Mouse (Mus musculus) E14TG2a.4 (cell line): ENCODE data around the gene Fkrp.

Experiments used
- H3K27me3 ChIP-seq: 2 replicates; pipeline ENCODE4 v1.6.1; 2014; ENCODE audit warnings: low read length, control low read depth; ENCODE audit not compliant: insufficient read depth
- H3K36me3 ChIP-seq: 2 replicates; pipeline ENCODE4 v1.6.1; 2014; ENCODE audit warnings: low read length, control low read depth; ENCODE audit not compliant: insufficient read depth
- H3K4me1 ChIP-seq: replicated peaks from 2 replicates; pipeline ENCODE4 v1.6.1; 2014; ENCODE audit warnings: low read depth, low read length, control low read depth
- H3K4me3 ChIP-seq: replicated peaks from 2 replicates; pipeline ENCODE4 v1.5.1; 2014; ENCODE audit warnings: mild to moderate bottlenecking, low read length
- H3K9me3 ChIP-seq: 2 replicates; pipeline ENCODE4 v1.6.1; 2014; ENCODE audit warnings: low read length, control low read depth
- CTCF ChIP-seq: conservative IDR thresholded peaks from 2 replicates; pipeline ENCODE4 v1.5.1; 2014; ENCODE audit warnings: low read length
- NANOG ChIP-seq: IDR thresholded peaks from 2 replicates; pipeline ENCODE4 v1.6.1; 2014; ENCODE audit warnings: borderline replicate concordance, low read length, mixed read lengths
- POU5F1 ChIP-seq: IDR thresholded peaks from 2 replicates; pipeline ENCODE4 v1.6.1; 2014; ENCODE audit warnings: low read length, borderline replicate concordance

Fkrp gene

GRCm38 (mm10) chr7:16792316-16792715 lies 24.2 kb downstream of the Fkrp start:
- Histone ChIP-seq H3K36me3 (peaks cover 93% of the 10 kb centered on the region), H3K9me3 (no peaks in the 10 kb centered on the region), H3K4me3 (no peak overlapping the region), H3K4me1 (peaks cover 48% of the 10 kb centered on the region), H3K27me3 (no peaks in the 10 kb centered on the region)
- no peak for TF ChIP-seq CTCF
- TF ChIP-seq POU5F1: no peak
- no peak for TF ChIP-seq NANOG

DNA sequence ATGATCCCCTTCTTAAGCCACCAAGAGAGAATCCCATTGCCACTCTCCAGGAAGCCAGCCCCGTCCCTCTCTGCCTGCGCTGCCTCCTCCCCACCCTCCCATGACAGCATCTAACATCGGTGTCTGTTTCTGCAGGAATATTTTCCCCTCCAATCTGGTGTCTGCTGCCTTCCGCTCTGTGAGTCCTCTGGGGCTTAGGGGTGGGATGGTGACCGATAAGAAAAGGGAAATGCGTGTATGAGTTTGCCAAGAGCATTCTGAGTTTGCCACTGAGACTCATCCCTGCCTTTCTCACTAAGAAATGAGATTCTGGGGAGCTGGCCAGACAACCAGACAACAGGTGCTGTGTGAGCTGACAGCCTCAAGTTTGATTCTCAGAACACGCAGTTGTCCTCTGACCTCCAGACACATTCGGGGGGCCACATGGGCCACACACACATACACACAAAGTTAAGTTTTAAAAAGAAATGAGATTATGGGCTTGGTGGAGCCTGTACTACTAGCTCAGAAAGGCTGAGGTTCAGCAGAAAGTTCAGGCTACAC lies 30.9 kb downstream of the Fkrp start:
- Histone ChIP-seq H3K9me3 (no peaks in the 10 kb centered on the region), H3K36me3 (peaks cover 71% of the 10 kb centered on the region), H3K27me3 (no peaks in the 10 kb centered on the region), H3K4me3 (no peak overlapping the region), H3K4me1 (peaks cover 53% of the 10 kb centered on the region)
- TF ChIP-seq NANOG (no peak), POU5F1 (no peak), CTCF (no peak)

- H3K9me3 ChIP-seq: no peaks in the 10 kb centered on the region
- peaks cover 61% of the 10 kb centered on the region for H3K36me3 ChIP-seq
- H3K4me3 ChIP-seq: peak overlapping the region; percentile 93
- H3K4me1 ChIP-seq: peaks cover 62% of the 10 kb centered on the region
- no peaks in the 10 kb centered on the region for H3K27me3 ChIP-seq
- no peak for TF ChIP-seq CTCF
- no peak for TF ChIP-seq NANOG
- TF ChIP-seq POU5F1: no peak
Measured at GRCm38 (mm10) chr7:16784498-16784976, 32.0 kb downstream of the Fkrp start.

DNA sequence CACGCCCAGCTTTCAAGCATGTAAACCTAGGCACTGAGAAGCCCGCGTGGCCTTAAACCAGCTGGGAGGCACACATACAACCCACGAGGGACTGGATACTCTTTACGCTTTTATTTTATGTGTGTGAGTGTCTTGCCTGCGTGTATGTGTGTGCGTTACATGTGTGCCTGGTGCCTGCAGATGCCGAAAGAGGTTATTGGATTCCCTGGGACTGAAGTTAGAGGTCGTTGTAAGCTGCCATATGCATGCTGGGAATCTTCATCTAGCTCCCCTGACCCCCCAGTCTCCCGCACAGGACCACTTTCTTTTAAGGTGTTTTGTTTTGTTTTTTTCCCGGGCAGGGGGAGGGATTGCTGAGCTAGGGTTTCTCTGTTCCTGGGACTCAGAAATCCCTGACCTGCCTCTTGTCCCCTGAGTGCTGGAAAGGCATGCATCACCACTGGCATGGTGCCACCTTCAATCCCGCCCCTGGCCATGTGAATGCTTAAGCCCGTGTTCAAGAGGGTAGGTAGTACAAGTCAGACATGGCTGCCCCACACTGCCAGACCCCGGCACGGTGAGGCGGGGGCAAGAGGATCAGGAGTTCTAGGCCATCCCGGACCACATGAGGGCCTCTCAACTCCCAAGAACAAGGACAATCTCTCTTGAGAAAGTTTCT lies 32.6 kb downstream of the Fkrp start:
- H3K4me1 ChIP-seq: peaks cover 68% of the 10 kb centered on the region
- no peaks in the 10 kb centered on the region for H3K27me3 ChIP-seq
- H3K9me3 ChIP-seq: no peaks in the 10 kb centered on the region
- TF ChIP-seq POU5F1: no peak
- no peak for TF ChIP-seq CTCF
- TF ChIP-seq NANOG: no peak
- H3K36me3 ChIP-seq: peaks cover 55% of the 10 kb centered on the region
- H3K4me3 ChIP-seq: peak overlapping the region; percentile 93

DNA sequence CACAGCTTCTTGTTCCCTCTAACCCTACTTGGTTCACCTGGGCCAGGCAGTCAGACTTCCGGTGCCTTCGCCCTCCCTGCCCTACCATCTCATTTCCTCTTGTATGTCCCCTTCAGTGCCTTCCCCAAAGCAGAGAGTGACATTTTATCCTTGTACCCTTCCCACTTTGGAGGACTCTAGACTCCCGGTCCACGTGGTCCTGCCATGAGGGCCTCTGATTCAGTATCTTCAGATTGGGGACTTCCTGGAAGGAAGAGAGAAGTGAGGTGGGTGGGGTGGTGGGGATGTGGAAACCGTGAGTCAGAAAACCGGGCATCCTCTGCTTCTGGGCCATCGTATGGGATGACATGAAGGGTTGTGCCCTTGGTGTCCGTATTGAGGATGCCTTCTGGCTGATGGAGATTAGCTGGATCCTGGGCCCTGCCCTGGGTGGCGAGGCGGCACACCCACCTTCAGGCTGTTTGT lies 33.3 kb downstream of the Fkrp start:
- Histone ChIP-seq H3K36me3 (peaks cover 52% of the 10 kb centered on the region), H3K4me3 (peak overlapping the region; percentile 93), H3K9me3 (no peaks in the 10 kb centered on the region), H3K4me1 (peaks cover 71% of the 10 kb centered on the region), H3K27me3 (no peaks in the 10 kb centered on the region)
- TF ChIP-seq NANOG (no peak), POU5F1 (no peak), CTCF (no peak)

GRCm38 (mm10) chr7:16782555-16783125 lies 33.9 kb downstream of the Fkrp start:
- Histone ChIP-seq H3K36me3 (peaks cover 45% of the 10 kb centered on the region), H3K27me3 (no peaks in the 10 kb centered on the region), H3K4me1 (peaks cover 65% of the 10 kb centered on the region), H3K4me3 (peak overlapping the region; percentile 93), H3K9me3 (no peaks in the 10 kb centered on the region)
- TF ChIP-seq CTCF (no peak), POU5F1 (no peak), NANOG (no peak)

DNA sequence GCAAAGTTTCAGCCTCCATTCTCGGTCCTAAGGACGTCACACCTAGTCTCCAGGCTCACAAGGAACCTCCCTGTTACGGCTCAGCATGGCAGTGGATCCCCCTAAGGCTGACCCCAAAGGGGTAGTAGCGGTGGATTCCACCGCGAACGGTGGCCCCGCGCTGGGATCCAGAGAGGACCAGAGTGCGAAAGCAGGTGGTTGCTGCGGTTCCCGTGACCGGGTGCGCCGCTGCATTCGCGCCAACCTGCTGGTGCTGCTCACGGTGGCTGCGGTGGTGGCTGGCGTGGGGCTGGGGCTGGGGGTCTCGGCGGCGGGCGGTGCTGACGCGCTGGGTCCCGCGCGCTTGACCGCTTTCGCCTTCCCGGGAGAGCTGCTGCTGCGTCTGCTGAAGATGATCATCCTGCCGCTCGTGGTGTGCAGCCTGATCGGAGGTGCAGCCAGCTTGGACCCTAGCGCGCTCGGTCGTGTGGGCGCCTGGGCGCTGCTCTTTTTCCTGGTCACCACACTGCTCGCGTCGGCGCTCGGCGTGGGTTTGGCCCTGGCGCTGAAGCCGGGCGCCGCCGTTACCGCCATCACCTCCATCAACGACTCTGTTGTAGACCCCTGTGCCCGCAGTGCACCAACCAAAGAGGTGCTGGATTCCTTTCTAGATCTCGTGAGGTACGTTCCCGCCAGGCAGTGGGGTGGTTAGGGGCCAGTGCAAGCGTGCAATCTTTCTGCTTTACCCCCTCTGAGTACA lies 34.5 kb downstream of the Fkrp start:
- H3K4me3 ChIP-seq: peak overlapping the region; percentile 93
- H3K9me3 ChIP-seq: peaks cover 4% of the 10 kb centered on the region
- H3K36me3 ChIP-seq: peaks cover 39% of the 10 kb centered on the region
- H3K27me3 ChIP-seq: no peaks in the 10 kb centered on the region
- no peak for TF ChIP-seq NANOG
- no peak for TF ChIP-seq CTCF
- no peak for TF ChIP-seq POU5F1
- peaks cover 64% of the 10 kb centered on the region for H3K4me1 ChIP-seq

- Histone ChIP-seq H3K27me3 (no peaks in the 10 kb centered on the region), H3K9me3 (peaks cover 4% of the 10 kb centered on the region), H3K36me3 (peaks cover 34% of the 10 kb centered on the region), H3K4me1 (peaks cover 60% of the 10 kb centered on the region), H3K4me3 (peak overlapping the region; percentile 93)
- no peak for TF ChIP-seq CTCF
- TF ChIP-seq POU5F1: no peak
- no peak for TF ChIP-seq NANOG
Measured at GRCm38 (mm10) chr7:16781555-16781815, 35.0 kb downstream of the Fkrp start.
